Mouse (Mus musculus) thymus, postnatal 25 days (tissue): Measurements from ENCODE around the gene Ugt1a5.
"Not testable (repeated sequence)": the region's sequence is repeated elsewhere in the genome, so short reads cannot be mapped to it uniquely, and the experiment has no call there.

Source experiments
- DNase-seq: peaks from one replicate; pipeline ENCODE4 v3.0.0; 2022

Gene Ugt1a5

DNA sequence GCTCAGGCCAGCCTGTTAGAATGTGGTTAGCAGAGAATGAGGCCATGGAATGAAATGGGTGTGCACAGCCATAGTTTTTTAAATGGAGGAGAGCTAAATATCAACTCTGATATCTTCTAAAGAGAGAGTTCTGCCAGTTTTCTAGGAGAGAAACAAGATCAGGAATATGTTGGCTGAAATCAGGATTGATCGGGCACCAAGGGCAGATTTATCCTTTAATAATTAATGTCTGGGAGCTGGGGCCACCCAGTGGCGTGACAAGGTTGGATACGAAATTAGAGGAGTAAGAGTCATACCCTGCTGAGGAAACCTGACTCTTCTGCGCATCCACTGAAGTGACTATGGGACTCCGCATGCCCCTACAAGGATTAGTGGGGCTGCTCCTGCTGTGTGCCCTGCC lies at the start of gene Ugt1a5:
Ugt1a5 (plus strand) TSS at position 302 of the 400 bp plus-strand sequence.
- DNase-seq = no peak

- not testable (repeated sequence) for DNase-seq
Measured at GRCm38 (mm10) chr1:88120550-88120949, 45.3 kb upstream of the Ugt1a5 start.

- DNase-seq = not testable (repeated sequence)
Measured at GRCm38 (mm10) chr1:88121521-88121920, 44.3 kb upstream of the Ugt1a5 start.

- not testable (repeated sequence) for DNase-seq
Measured at GRCm38 (mm10) chr1:88125827-88126360, 39.9 kb upstream of the Ugt1a5 start.

DNA sequence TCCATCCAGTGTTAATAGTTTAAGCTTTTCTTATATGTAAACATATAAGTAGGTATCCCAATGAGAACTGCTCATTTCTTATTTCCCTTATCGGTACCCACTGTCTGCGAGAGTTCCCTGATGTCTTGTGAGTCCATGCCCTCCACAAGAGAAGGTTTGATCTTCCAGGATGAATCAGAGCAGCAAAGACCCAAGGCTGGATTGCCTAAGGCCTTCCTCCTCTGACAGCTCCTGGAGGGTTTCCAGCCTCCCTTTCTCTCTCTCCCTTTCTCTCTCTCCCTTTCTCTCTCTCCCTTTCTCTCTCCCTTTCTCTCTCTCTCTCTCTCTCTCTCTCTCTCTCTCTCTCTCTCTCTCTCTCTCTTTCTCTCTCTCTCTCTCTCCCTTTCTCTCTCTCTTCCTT lies 36.7 kb upstream of the Ugt1a5 start:
- not testable (repeated sequence) for DNase-seq

DNA sequence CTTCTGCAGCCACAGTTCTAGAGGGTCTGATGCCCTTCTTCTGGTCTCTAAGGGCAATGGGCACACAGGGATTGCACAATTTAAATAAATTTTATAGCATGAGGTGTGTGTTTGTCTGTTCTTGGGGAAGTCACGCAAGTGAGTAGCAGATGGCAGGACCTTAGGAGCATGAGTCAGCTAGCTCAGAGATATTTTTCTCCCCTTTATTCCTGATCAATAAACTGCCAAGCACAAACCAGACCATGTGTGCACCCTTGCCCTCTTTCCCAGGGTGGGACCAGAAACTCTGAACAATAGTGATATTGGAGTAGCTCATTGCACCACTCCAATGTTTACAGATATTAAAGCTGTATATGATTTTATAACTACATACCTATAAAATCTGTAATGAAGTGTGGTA lies 35.6 kb upstream of the Ugt1a5 start:
- not testable (repeated sequence) for DNase-seq

DNA sequence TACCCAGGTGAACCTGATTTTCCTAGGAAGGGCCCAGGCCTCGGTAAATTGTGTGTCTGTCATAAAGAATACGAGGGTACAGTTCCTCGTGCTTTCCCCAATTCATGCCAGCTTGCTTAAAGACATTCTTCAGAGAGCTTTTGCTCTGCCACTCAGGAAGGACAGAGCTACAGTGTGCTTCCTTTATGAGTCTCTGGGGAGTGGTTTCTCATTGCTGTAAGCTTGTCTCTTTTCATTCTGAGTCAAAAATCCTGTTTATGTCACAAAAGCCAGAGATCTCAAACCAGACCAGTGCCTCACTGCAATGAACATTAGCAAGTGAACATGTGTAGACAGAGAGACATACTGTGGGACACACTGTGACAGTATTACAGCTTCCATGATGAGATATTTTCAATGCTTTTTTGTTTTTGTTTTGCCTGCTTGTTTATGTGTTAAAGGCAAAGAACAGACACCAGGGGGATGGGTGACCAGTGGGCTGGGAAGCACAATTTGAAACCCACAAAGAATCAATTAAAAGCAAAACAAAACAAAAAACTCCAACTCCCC lies 31.8 kb upstream of the Ugt1a5 start:
- DNase-seq = no peak

- not testable (repeated sequence) for DNase-seq
Measured at GRCm38 (mm10) chr1:88134457-88135011, 31.3 kb upstream of the Ugt1a5 start, which contains the start of gene Ugt1a6a. TSS of gene Ugt1a6a (plus strand) at chr1:88134809.

GRCm38 (mm10) chr1:88135229-88135904 lies 30.4 kb upstream of the Ugt1a5 start:
- DNase-seq = not testable (repeated sequence)

- DNase-seq = no peak
Measured at GRCm38 (mm10) chr1:88136646-88137045, 29.2 kb upstream of the Ugt1a5 start.

DNA sequence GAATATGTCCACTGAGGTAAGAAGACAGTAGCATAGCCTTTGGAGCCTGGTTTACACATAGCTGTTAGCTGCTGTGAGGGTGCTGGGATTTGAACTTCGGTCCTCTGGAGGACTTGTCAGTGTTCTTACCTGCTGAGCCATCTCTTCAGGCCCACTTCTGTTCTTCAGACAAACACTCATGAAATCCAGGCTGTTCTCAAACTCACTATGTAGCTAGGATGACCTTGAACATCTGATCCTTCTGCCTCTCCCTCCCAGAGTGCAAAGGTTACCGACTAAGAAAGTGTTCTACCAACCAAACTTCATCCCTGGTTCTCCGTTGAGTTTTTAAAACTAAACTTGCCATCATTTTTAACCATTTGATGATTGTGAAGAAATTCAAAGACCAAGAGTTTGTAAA lies 28.5 kb upstream of the Ugt1a5 start:
- DNase-seq = no peak

GRCm38 (mm10) chr1:88138145-88138544 lies 27.7 kb upstream of the Ugt1a5 start:
- no peak for DNase-seq

DNA sequence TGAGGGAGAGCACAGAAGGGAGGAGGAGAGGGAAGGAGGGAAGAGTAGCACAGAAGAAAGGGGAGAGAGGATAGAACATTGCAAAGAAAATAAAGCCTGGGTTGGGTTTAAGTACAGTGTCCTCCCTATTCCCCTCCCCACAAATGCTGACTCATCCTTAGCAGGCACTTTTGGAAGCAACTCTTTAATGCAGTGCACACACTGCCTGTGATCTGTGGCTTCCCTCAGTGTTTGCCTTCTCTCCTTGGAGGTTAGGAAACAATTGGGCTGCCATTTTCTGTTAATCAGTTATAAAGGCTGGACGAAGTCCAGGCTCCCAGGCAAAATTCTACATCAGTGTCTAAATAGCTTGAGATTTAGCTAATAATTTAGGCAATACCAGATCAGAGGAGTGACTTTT lies 25.3 kb upstream of the Ugt1a5 start:
- DNase-seq = not testable (repeated sequence)

DNA sequence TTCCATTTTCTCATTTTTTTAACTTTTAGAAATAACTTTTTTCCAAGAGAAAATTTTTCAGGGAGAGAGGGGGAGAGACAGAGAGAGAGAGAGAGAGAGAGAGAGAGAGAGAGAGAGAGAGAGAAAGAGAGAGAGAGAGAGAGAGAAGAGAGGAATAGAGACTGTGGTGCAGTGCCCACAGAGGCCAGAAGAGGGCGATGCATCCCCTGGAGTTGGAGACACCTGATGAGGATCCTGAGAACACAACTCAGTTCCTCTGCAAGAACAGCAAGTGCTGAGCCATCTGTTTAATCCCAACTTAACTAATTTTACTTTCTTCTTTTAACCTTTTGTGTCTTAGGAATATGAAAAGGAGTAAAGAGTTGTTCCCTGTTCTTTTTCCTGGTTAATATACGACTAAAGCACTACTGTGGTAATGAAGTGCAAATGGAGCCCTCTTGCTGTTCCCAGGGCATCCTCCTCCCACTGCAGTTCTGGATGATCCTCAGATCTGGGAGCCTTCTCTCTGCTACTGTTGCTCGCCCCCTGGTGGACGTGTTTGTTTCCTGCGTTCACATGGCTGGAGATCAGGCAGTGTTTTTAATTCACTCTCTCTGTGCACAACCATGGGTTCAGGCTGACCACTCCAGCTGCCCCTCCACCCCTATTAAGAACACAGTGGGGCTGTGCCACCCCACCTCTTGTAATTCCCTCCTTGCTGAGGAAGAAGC lies 21.7 kb upstream of the Ugt1a5 start:
- DNase-seq = peak; percentile 34

DNA sequence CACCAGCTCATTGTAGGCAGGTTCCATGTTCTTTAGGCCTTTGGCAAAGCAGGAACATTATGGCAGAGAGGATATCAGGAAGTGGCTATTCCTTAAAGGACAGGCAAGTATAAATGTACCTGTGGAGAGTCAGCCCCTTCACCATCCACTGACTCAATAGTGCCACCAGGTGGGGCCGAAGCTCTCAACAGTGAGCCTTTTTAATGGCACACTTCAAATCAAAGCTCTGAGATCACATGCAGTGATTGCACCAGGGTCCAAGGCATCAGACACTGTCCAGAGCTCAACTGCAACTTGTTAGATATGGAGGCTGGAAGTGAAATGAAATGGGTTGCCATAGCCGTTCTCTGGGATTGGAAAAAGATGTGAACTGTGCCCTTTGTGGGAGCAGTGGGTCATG lies 20.5 kb upstream of the Ugt1a5 start:
- DNase-seq = peak; percentile 5

DNA sequence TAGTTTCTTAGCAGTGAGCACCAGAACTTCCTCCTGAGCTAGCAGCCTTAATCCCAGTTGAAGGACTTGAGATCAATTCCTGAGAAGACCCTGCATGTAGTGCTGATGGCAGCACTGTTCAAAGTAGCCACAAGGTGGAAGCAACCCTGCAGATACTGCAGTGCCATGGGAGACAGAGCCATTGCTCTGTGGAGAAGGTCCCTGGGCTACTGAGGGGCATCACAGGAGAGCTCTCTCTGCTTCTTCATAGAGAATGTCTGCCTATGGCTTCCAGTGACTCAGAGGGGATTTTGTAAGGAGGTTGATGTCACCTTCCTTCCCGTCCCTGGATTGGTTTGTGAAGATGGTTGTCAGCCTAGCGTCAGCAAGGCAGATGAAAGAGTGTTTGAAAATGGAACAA lies 15.7 kb upstream of the Ugt1a5 start:
- not testable (repeated sequence) for DNase-seq

DNA sequence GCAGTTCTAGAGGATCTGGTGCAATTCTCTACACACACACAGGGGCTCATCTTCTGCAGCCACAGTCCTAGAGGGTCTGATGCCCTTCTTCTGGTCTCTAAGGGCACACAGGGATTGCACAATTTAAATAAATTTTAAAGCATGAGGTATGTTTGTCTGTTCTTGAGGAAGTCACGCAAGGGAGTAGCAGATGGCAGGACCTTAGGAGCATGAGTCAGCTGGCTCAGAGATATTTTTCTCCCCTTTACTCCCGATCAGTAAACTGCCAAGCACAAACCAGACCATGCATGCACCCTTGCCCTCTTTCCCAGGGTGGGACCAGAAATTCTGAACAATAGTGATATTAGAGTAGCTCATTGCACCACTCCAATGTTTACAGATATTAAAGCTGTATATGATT lies 7.4 kb upstream of the Ugt1a5 start:
- no peak for DNase-seq

GRCm38 (mm10) chr1:88172190-88172589 lies 6.4 kb downstream of the Ugt1a5 start:
- DNase-seq = not testable (repeated sequence)

DNA sequence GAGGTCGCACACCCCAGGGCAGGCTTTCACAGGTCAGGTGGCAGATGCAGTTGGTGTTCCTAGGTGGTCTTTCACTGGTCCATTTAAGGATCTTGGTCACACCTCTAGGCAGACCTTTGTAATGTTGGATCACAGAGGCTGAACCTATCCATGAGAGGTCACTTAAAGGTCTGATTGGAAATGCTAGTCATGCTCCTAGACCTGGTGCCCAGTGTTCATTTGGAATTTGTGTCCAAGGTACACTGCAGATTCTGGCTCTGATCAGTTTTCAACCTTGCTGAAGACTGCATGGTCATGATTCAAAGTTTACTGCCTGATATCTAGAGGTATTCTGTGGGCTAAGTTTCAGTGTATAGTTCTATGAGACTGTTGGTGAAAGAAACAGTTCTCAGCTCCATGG lies 13.8 kb downstream of the Ugt1a5 start:
- no peak for DNase-seq

DNA sequence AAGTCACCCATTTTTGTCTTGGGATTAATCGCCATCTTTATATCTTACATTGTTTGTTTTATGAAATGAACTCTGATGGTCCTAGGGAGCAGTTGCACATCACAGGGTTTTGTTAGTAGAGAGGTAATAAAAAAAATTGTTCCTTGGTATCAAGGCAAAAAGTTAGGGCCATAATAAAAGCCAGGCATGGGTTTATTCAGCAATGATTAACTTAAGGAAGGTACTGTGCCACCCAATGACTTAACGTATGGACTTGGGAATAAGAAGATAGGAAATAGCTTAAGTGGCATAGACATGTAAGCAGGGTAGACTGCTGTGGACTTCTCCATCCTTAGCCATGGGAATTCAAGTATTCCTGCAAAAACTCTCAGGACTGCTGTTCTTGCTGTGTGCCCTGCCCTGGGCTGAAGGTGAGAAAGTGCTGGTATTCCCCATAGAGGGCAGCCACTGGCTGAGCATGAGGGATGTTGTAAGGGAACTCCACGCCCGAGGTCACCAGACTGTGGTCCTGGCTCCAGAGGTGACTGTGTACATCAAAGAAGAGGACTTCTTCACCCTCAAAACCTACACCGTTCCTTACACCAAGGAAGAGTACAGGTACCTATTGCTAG lies 20.6 kb downstream of the Ugt1a5 start:
- no peak for DNase-seq

- DNase-seq = no peak
Measured at GRCm38 (mm10) chr1:88192136-88192535, 26.3 kb downstream of the Ugt1a5 start.

DNA sequence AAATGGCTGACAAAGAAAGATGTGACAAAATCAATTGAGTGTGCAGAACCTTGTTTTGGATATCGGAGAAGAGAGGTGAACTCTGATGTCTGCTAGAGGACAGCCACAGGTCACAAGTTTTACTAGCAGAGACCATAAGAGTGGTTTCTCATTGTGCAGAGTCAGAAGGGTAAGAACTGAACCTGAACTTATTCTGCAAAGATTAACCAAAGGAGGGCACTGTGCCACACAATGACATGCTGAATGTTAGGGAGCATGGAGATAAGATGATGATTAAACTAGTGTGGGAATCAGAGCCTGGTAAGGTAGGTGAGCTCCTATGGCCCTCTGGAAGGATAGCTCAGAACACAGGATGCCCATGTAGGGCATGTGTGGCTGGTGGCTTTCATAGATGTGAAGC lies 29.9 kb downstream of the Ugt1a5 start:
- no peak for DNase-seq

DNA sequence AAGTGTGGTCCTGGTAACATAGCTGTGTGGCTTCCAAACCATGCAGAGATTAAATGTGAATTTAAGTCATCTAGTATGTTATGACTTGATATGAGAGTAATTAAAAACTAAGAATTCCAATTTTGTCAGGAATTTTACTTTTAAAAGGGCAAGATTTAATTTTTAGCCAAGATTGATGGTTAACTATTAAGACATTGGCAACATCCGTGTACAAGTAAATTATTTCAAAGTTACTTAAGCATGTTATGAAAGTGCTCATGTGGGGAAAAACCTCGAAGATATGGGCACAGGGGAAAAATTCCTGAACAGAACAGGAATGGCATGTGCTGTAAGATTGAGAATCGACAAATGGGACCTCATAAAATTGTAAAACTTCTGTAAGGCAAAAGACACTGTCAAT lies 31.6 kb downstream of the Ugt1a5 start:
- DNase-seq = no peak
